Mouse (Mus musculus): ENCODE measurements around the gene Antxr2. TPM values are rescaled to one million over a fixed set of nuclear protein-coding genes. Genes with fewer than 3 reads are reported as not detected.

The Antxr2 gene
- polyA plus RNA-seq, 1 experiment from 2014 or later, result 26.6 TPM

DNA sequence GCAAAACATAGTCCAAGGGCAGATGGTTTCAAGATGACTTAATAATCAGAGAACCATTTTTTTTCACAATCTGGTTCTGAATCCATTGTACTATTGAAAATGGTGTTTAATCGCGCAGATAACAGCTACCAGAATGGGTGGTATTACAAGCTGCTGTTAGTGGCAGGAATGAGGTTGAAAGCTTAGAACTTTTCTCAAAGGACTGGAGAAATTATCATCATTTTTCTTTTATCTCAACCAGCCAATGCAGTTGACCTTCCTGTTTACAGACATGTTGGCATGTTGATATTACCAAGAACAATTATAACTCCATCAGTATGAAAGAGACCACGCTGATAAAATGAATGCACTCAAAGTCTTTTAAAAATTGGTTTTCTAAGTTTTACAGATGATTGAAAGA, 163.9 kb downstream of the Antxr2 start:
- no peaks in the 10 kb centered on the region for H3K36me3 ChIP-seq
- no peaks in the 10 kb centered on the region for H3K4me1 ChIP-seq
- H3K4me3 ChIP-seq (replicated peaks), result no peak overlapping the region
- WGBS, result 84% methylated on average over 3 of the region's 3 CpGs
- no peak overlapping the region for H3K4me2 ChIP-seq (replicated peaks)
- H3K9ac ChIP-seq, result no peak overlapping the region
- H3K9me3 ChIP-seq (replicated peaks), result no peaks in the 10 kb centered on the region
- H3K27ac ChIP-seq (replicated peaks), result no peak overlapping the region
- no peaks in the 10 kb centered on the region for H3K27me3 ChIP-seq
- ATAC-seq (ENCODE audit: insufficient number of reproducible peaks, low FRiP score, low TSS enrichment, low read depth), result no peak

DNA sequence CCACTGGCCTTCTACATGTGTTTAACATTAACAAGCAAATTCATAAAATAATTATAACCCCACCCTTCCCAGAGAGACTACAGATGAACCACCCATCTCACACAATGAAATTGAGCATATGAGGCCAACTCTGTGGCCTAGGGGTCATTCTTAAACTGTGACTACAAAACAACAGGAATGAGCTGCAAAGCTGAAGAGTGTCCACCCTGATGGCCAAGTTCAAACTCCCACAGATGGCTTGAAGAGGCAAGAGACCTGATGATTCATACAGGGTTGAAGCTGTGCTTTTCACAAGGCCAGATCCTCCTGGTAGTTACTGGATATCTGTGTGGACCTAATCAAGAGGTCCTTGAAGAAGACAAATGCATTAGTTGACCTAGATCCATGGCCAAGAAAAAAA, 173.7 kb downstream of the Antxr2 start:
- Histone ChIP-seq H3K4me1 (no peaks in the 10 kb centered on the region), H3K9ac (no peak overlapping the region), H3K27me3 (no peaks in the 10 kb centered on the region), H3K36me3 (no peaks in the 10 kb centered on the region), H3K9me3 (replicated peaks) (no peaks in the 10 kb centered on the region), H3K4me3 (replicated peaks) (no peak overlapping the region), H3K27ac (replicated peaks) (no peak overlapping the region), H3K4me2 (replicated peaks) (no peak overlapping the region)
- ATAC-seq (ENCODE audit: insufficient number of reproducible peaks, low FRiP score, low TSS enrichment, low read depth), result no peak

DNA sequence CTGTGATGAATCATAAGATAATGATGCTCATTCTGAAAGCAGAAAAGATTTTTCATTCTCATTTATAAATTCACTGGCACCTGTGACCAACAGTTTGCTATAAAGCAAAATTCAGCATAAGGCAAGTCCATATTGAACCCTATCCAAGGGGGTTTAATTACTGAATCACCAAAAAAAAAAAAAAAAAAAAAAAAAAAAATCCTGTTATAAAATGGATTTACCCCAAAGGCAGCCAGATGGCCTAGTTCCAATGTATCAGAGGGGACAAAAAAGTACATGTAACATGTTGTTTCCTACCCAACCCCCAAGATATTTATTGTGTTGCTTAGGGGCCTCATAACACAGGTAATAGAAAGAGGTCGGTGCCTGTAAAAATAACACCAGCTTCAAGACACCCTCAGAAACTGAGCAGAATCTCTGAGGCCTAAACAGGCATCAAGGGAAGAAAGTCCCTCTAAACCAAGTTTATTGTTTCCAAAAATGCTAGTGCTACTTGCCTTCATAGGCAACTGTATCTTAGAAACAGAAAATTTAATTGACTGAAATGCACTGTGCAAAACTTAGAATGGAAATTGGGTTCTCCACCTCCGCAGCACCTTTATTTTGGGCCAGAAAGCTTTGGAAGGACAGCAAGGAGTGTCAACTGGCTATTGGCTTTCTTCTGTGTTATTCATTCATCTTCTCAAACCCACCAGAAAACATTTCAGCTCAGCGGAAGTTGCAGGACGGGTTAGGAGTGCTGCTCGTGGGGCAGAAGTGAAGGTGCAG, 178.7 kb downstream of the Antxr2 start:
- 90% methylated on average over 5 of the region's 5 CpGs for WGBS
- no peaks in the 10 kb centered on the region for H3K4me1 ChIP-seq
- H3K4me3 ChIP-seq (replicated peaks), result no peak overlapping the region
- no peaks in the 10 kb centered on the region for H3K36me3 ChIP-seq
- H3K27ac ChIP-seq (replicated peaks), result no peak overlapping the region
- no peaks in the 10 kb centered on the region for H3K27me3 ChIP-seq
- no peak overlapping the region for H3K9ac ChIP-seq
- no peak for ATAC-seq (ENCODE audit: insufficient number of reproducible peaks, low FRiP score, low TSS enrichment, low read depth)
- no peaks in the 10 kb centered on the region for H3K9me3 ChIP-seq (replicated peaks)
- H3K4me2 ChIP-seq (replicated peaks), result no peak overlapping the region

DNA sequence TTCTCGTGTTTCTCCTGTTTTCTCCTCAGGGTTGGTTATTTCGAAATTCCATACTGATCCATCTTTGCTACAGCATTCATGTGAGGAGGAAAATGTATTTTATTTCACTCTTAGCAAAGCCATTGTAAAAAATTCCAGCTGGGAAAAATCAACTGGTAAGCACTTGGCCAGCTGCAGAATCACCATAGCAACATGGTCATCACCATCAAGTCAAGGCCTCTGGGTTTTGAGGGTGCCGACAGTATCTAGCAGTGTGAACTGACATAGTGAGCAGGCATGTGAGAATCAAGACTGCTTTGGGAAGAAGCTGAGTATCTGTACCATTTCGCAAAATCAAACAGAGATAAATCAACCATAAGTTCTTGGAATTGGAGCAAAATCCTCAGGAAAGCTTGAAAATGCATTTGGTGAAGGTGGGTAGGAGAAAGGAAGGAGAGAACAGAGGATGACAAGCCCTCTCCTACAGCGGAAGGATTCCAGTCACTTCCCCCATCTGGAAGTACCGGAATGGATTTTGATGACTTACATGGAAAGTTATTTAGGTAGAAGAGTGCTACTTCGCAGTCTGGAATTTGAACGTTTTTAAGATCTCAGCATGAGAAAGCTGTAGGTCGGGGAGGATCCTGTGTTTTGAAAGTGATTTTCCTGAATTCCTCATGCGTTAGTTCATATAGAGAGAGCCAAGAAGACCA, 183.5 kb downstream of the Antxr2 start:
- no peaks in the 10 kb centered on the region for H3K36me3 ChIP-seq
- no peaks in the 10 kb centered on the region for H3K4me1 ChIP-seq
- no peak for ATAC-seq (ENCODE audit: insufficient number of reproducible peaks, low FRiP score, low TSS enrichment, low read depth)
- 73% methylated on average over 10 of the region's 10 CpGs for WGBS
- H3K4me2 ChIP-seq (replicated peaks), result no peak overlapping the region
- H3K27ac ChIP-seq (replicated peaks), result no peak overlapping the region
- H3K9ac ChIP-seq, result no peak overlapping the region
- H3K4me3 ChIP-seq (replicated peaks), result no peak overlapping the region
- H3K27me3 ChIP-seq, result no peaks in the 10 kb centered on the region
- H3K9me3 ChIP-seq (replicated peaks), result no peaks in the 10 kb centered on the region

DNA sequence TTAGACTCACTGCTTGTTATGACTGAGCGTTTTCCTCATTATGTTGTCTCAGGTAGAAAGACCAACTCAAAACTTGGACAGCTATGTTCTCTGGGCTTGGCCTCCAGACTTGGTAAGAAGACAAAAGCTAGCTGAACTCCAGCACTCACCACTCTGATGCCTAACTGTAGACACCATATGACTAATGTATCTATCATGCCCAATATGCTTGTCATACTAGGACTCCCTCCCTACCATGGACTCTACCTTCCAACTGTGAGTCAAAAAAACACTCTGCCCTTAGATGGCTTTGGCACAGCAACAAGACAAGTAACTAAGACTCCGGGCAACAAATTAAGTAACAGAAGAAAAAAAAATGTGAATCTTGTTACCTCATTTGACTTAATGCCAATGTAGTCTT, 184.3 kb downstream of the Antxr2 start:
- no peaks in the 10 kb centered on the region for H3K9me3 ChIP-seq (replicated peaks)
- no peak for ATAC-seq (ENCODE audit: insufficient number of reproducible peaks, low FRiP score, low TSS enrichment, low read depth)
- WGBS, result 83% methylated on average over 2 of the region's 2 CpGs
- no peaks in the 10 kb centered on the region for H3K36me3 ChIP-seq
- no peaks in the 10 kb centered on the region for H3K4me1 ChIP-seq
- no peak overlapping the region for H3K4me2 ChIP-seq (replicated peaks)
- no peaks in the 10 kb centered on the region for H3K27me3 ChIP-seq
- H3K27ac ChIP-seq (replicated peaks), result no peak overlapping the region
- no peak overlapping the region for H3K4me3 ChIP-seq (replicated peaks)
- no peak overlapping the region for H3K9ac ChIP-seq

DNA sequence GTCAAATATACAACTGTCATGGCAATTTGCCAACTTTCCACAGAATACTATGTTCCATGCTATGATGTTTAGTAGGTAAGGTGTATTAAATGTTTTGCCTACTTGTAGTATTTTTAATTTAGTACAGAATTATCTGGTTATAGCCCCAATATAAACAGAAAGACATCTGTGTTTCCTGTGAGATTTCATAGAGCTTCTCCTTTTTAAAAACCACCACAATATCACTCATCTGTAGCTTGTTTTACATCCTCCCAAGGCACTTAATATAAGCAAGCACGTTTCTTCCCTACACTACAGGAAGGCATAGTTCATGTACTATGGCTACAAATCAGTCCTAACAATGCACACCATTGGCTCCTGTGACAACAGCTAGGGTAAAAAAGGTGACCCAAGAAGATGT, 188.8 kb downstream of the Antxr2 start:
- 54% methylated on average over 1 of the region's 1 CpGs for WGBS
- Histone ChIP-seq H3K27ac (replicated peaks) (no peak overlapping the region), H3K4me2 (replicated peaks) (no peak overlapping the region), H3K4me1 (no peaks in the 10 kb centered on the region), H3K36me3 (no peaks in the 10 kb centered on the region), H3K4me3 (replicated peaks) (no peak overlapping the region), H3K27me3 (no peaks in the 10 kb centered on the region), H3K9ac (no peak overlapping the region), H3K9me3 (replicated peaks) (no peaks in the 10 kb centered on the region)
- ATAC-seq (ENCODE audit: insufficient number of reproducible peaks, low FRiP score, low TSS enrichment, low read depth), result no peak

DNA sequence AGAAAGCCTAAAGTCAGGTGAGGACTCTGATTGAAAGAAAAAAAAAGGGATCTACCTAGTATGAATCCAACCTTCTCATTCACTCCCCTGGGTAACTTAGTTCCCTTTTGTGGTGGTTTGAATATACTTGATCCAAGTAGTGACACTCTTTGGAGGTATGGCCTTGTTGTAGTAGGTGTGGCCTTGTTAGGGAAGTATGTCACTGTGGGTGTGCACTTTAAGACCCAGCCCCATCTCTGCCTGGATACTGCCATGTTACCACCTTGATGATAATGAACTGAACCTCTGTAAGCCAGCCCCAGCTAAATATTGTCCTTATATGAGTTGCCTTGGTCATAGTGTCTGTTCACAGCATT, 190.9 kb downstream of the Antxr2 start:
- no peak overlapping the region for H3K4me2 ChIP-seq (replicated peaks)
- H3K4me3 ChIP-seq (replicated peaks), result no peak overlapping the region
- H3K36me3 ChIP-seq, result no peaks in the 10 kb centered on the region
- no peak for ATAC-seq (ENCODE audit: insufficient number of reproducible peaks, low FRiP score, low TSS enrichment, low read depth)
- H3K27ac ChIP-seq (replicated peaks), result no peak overlapping the region
- no peaks in the 10 kb centered on the region for H3K27me3 ChIP-seq
- no peaks in the 10 kb centered on the region for H3K4me1 ChIP-seq
- H3K9ac ChIP-seq, result no peak overlapping the region
- H3K9me3 ChIP-seq (replicated peaks), result no peaks in the 10 kb centered on the region

DNA sequence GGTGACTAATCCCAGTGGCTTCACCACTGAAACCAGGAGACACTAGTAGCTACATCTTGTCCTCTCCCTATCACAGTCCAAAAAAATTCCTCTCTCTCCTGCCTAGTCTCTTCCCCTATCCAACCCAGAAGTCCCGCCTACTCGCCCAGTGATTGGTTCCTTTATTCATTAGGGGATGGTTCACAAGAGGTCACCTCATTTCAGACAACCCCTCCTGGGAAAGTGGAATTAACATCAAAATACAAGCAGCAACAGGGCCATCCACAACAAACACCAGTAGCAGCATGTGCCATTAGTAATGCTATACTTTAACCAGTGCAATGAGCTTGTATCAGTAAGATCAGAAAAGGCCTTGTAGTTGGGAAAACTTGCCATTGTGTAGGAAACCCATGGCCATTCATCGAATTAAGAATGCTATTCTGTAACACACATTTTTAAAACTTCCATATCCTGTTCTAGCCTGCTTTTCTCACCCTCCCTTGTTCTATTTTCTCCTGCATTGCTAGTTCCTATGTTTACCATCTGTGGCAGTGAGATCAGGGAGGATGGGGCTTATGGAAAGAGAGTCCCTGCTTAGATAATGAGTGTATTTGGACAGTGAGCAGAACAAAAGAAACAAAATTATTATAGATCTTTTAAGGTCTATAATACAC, 191.4 kb downstream of the Antxr2 start:
- H3K9me3 ChIP-seq (replicated peaks), result no peaks in the 10 kb centered on the region
- H3K4me1 ChIP-seq, result peaks cover 3% of the 10 kb centered on the region; the same call in 1 of the 2 replicates
- no peaks in the 10 kb centered on the region for H3K36me3 ChIP-seq
- ATAC-seq (ENCODE audit: insufficient number of reproducible peaks, low FRiP score, low TSS enrichment, low read depth), result no peak
- H3K9ac ChIP-seq, result no peak overlapping the region
- no peak overlapping the region for H3K4me3 ChIP-seq (replicated peaks)
- no peak overlapping the region for H3K27ac ChIP-seq (replicated peaks)
- no peak overlapping the region for H3K4me2 ChIP-seq (replicated peaks)
- H3K27me3 ChIP-seq, result no peaks in the 10 kb centered on the region
- WGBS, result 76% methylated on average over 3 of the region's 3 CpGs

DNA sequence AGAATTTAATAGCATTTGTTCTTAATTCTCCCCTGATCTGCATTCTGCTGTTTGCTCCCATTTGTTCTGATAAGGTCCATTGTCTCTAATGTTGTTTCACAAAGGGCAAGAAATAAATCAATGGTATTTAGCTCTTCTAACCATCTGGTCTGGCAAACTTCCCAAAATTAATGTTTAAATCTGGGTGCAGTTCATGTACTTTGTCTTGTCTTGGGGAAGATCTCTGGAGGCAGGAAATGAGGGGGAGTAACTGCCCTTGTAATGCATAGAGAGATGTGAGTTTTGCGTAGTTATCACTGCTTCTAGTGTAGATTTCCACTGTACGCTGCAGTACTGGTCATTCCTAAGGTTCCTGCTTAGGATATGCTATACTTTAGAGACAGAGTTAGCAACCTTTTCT, 193.5 kb downstream of the Antxr2 start:
- no peak overlapping the region for H3K4me3 ChIP-seq (replicated peaks)
- H3K36me3 ChIP-seq, result no peaks in the 10 kb centered on the region
- ATAC-seq (ENCODE audit: insufficient number of reproducible peaks, low FRiP score, low TSS enrichment, low read depth), result no peak
- no peak overlapping the region for H3K4me2 ChIP-seq (replicated peaks)
- peaks cover 3% of the 10 kb centered on the region; the same call in 1 of the 2 replicates for H3K4me1 ChIP-seq
- no peaks in the 10 kb centered on the region for H3K27me3 ChIP-seq
- 80% methylated on average over 2 of the region's 2 CpGs for WGBS
- H3K27ac ChIP-seq (replicated peaks), result no peak overlapping the region
- no peak overlapping the region for H3K9ac ChIP-seq
- no peaks in the 10 kb centered on the region for H3K9me3 ChIP-seq (replicated peaks)

DNA sequence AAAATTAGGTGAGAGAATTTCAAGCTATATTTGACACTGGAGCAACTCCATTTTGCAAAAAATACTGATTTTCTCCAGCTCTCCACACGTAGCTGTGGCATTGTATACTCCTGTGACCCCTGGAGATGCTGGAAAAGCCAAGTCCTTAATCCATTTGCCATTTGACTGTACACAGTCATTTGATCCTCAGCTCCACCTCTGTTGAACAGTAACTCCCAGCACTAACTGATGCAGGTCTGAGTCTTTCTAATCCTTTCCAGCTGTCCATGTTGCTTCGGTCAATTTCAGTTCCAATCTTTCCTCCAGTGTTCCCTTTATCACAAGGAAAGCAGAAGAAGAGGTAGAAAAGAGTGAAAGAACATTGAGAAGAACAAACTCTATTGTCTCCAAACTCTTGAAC, 195.4 kb downstream of the Antxr2 start:
- Histone ChIP-seq H3K36me3 (no peaks in the 10 kb centered on the region), H3K27me3 (no peaks in the 10 kb centered on the region), H3K9ac (no peak overlapping the region), H3K9me3 (replicated peaks) (no peaks in the 10 kb centered on the region), H3K4me1 (peaks cover 11% of the 10 kb centered on the region; the same call in 1 of the 2 replicates), H3K4me2 (replicated peaks) (no peak overlapping the region), H3K4me3 (replicated peaks) (no peak overlapping the region), H3K27ac (replicated peaks) (no peak overlapping the region)
- WGBS, result 27% methylated on average over 2 of the region's 2 CpGs
- no peak for ATAC-seq (ENCODE audit: insufficient number of reproducible peaks, low FRiP score, low TSS enrichment, low read depth)

DNA sequence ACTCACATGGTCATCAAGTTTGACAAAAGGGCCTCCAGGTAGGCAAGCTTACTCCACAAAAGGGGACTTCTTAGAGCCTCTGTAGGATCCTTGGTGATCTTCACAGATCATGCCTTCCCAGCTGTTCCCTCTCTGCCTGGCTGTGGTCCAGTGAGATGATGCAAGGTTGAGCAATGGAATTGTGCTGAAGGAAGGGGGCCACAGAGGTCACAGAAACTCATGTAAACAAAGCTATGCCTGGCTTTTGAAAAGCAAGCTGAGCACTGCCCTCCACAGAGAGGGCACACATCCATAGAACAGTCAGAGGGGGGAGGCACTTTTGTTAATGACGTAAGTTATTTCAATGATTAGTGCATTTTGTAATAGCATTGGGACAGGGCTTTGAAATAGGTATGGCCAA, 196.1 kb downstream of the Antxr2 start:
- 79% methylated on average over 1 of the region's 1 CpGs for WGBS
- H3K4me2 ChIP-seq (replicated peaks), result no peak overlapping the region
- H3K27me3 ChIP-seq, result no peaks in the 10 kb centered on the region
- H3K9ac ChIP-seq, result no peak overlapping the region
- ATAC-seq (ENCODE audit: insufficient number of reproducible peaks, low FRiP score, low TSS enrichment, low read depth), result no peak
- no peaks in the 10 kb centered on the region for H3K36me3 ChIP-seq
- H3K4me3 ChIP-seq (replicated peaks), result no peak overlapping the region
- no peaks in the 10 kb centered on the region for H3K9me3 ChIP-seq (replicated peaks)
- H3K27ac ChIP-seq (replicated peaks), result no peak overlapping the region
- H3K4me1 ChIP-seq, result peaks cover 11% of the 10 kb centered on the region; the same call in 1 of the 2 replicates

Data from embryonic facial prominence, embryonic 15.5 days (tissue).